Mouse (Mus musculus): ENCODE measurements around the gene Ptprt.

The Ptprt gene

DNA sequence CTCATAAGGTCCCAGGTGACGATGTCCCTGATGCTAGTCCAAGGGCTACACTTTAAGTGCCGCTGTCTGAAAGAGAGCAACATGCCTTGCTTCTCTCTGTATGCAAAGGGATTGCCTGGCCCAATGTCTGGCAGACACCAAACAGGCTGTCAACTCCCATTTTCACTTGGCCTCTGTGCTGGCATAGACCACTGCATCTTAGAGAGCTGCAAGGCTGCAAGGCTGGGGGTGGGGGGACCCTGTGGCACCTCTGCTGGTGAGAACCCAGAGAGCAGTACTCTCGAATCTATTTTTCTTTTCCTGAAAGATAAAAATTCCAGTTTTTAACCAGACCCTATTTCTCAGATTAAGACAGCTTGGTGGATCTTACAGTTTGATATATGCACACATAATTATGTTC lies 69.6 kb downstream of the Ptprt start:
- no peak for DNase-seq (ENCODE audit: low spot score)

GRCm38 (mm10) chr2:162581651-162582050 lies 79.3 kb downstream of the Ptprt start:
- DNase-seq (ENCODE audit: low spot score), result no peak

- DNase-seq (ENCODE audit: low spot score), result no peak
Observed at GRCm38 (mm10) chr2:162577819-162578218, 83.1 kb downstream of the Ptprt start.

GRCm38 (mm10) chr2:162572851-162573250 lies 88.1 kb downstream of the Ptprt start:
- DNase-seq (ENCODE audit: low spot score), result no peak

DNA sequence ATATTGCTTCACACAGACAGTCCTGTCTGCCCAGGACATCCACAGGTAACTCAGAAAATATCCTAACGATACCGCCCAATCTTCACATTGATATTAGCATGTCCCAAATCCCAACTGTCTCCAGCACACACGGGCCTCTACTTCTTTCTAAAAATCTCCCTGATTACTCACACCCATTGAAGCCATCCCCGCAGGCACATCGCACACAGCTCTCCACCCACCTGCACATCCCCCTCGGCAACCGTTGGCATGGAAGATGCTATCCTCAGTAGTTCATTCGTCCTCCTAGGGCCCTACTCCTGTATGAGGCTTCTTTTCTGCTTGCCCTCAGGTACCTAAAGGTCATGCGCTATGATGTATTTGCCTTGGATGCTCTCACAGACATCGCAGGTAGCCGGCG lies 89.9 kb downstream of the Ptprt start:
- DNase-seq (ENCODE audit: low spot score), result no peak

GRCm38 (mm10) chr2:162568308-162569100 lies 92.4 kb downstream of the Ptprt start:
- DNase-seq (ENCODE audit: low spot score), result peak; percentile 68

DNA sequence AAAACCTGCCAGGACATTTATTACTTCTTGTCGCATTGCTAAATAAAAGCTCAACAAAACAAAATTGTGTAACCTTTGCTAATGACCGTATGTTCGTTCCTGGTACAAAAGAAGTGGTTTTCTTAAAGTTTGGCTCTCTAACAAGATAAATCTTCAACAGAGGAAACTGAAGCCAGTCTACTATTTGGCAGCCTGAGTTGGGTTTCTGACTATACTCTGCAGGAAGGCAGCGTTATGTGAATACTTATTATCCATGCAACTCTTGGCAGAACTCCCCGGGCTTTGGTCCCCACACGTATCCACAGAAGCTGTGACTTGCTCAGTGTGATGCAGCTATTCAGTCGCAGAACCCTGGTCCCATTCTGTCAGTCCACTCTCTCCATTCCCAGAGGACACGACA lies 112.6 kb downstream of the Ptprt start:
- DNase-seq (ENCODE audit: low spot score), result no peak

- DNase-seq (ENCODE audit: low spot score), result no peak
Observed at GRCm38 (mm10) chr2:162531638-162532037, 129.3 kb downstream of the Ptprt start.

GRCm38 (mm10) chr2:162528911-162529310 lies 132.0 kb downstream of the Ptprt start:
- peak; percentile 14 for DNase-seq (ENCODE audit: low spot score)

DNA sequence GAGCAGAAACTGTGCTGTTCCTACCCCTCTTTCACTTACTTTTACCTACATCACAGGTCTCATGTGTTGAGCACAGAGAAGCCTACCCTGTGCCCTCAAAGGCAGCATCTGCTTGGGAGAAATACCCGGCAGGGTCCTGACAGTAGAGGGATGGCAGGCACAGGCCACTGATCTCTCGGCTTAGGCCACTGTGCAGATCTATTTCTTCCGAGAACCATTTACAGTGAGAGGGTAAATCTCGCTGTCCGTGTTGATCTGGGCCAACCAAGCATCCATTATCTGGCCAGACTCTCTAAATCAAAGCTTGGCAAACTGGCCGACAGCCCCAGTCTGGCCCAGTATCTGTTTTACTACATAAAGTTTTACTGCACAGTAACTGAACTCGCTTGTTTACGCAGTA lies 145.0 kb downstream of the Ptprt start:
- DNase-seq (ENCODE audit: low spot score), result no peak

- no peak for DNase-seq (ENCODE audit: low spot score)
Observed at GRCm38 (mm10) chr2:162513072-162513471, 147.9 kb downstream of the Ptprt start.

DNA sequence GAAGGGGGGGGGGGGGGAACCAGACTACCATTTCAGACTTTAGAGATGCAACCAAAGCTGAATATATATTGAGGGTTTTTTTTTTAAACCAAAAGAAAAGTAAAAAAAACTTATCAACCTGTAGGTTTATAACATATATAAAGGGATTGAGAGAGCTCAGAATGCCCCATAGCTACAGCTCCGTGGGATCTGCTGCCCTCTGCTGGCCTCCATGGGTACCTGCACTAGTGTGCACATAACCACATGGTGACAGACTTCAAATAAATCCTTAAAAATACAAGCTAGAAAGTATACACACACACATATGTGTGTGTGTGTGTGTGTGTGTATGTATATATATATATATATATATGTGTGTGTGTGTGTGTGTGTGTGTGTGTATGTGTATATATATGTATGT lies 148.9 kb downstream of the Ptprt start:
- no peak for DNase-seq (ENCODE audit: low spot score)

- no peak for DNase-seq (ENCODE audit: low spot score)
Observed at GRCm38 (mm10) chr2:162509016-162509415, 151.9 kb downstream of the Ptprt start.

DNA sequence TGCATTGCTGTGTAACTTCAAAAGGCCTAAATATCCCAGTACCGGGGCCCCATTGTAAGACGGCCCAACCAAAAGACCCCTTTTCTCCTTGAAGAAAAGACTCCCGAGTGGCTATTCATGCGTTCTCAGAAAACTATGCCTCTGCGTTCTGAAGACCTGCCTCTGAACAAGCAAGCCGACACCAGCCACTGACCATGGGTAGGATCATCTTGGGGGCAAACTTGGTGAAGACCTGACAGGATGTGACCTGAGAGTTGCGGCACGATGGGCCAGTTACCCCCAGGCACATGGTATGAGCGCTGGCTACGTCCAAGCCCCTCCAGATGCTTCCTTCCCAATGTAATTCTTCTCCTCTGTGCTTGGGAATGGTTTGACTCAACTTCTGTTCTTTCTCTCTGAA lies 153.3 kb downstream of the Ptprt start:
- DNase-seq (ENCODE audit: low spot score), result no peak

DNA sequence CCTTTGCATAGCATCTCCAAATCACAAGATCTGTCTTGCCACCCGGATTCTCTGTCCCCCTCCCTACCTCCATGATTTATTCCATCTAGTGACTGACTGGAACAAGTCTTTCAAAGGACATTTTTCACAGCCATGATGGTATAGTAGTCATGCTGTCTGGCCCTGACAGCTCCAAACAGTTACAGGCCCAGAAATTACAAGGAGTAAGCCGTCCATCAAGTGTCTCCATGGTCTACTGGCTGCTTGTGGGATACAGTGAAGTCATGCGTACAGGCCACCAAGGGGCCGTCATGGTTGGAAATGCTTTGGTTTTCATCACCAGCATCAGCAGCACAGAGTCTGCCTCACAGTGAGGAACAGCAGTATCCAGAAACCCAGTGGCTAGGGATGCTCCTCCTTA lies 156.1 kb downstream of the Ptprt start:
- DNase-seq (ENCODE audit: low spot score), result no peak

GRCm38 (mm10) chr2:162499501-162499915 lies 161.4 kb downstream of the Ptprt start:
- no peak for DNase-seq (ENCODE audit: low spot score)

DNA sequence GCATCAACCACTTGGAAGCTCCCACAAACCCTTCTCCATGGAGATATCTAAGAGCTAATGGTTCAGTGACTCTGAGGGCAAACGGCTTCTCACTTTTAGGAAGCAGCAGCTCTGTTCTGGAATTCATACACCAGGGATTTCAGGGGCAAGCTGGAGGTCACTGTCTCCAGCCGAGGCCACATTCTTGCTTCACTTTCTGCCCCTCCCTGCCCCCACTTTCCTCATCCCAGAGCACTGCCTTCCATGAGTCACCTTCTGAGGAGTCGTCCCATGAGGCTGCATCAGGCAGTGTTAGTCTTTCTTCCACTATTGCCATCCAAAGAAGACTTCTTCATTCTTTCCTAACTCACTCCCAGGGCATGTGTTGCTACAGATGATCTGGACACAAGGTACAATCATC lies 162.8 kb downstream of the Ptprt start:
- DNase-seq (ENCODE audit: low spot score), result no peak

DNA sequence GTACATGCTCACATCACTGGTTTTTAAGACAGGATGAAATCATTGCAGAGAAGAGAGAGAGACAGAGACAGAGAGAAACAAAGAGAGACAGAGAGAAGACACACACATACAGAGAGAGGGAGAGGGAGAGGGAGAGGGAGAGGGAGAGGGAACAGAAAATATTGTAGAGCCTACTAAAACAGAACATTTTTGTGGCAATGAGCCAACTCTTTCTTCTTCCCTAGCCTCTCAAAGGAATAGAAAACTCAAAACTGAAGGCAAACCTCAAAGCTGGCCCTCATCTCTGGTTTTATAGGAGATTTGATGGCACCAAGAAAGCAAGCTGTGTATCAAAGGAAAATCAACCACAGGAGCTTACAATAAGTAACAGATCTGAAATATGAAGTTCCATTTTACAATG lies 176.9 kb downstream of the Ptprt start:
- no peak for DNase-seq (ENCODE audit: low spot score)

GRCm38 (mm10) chr2:162443106-162443505 lies 217.8 kb downstream of the Ptprt start:
- no peak for DNase-seq (ENCODE audit: low spot score)

DNA sequence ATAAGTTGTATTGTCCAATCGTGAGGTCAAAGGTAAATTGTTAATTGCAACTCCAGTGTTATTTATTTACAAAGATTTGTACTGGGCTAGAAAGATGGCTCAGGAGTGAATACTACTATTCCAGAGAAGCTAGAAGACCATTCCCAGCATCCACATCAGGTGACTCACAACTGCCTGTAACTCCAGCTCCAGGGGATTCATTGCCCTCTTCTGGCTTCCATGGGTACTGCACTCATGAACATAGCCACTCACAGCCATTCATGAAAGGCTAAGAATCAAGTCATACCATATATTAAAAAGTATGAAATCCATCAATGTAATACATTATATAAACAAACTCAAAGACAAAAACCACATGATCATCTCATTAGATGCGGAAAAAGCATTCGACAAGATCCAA lies 224.3 kb downstream of the Ptprt start:
- no peak for DNase-seq (ENCODE audit: low spot score)

DNA sequence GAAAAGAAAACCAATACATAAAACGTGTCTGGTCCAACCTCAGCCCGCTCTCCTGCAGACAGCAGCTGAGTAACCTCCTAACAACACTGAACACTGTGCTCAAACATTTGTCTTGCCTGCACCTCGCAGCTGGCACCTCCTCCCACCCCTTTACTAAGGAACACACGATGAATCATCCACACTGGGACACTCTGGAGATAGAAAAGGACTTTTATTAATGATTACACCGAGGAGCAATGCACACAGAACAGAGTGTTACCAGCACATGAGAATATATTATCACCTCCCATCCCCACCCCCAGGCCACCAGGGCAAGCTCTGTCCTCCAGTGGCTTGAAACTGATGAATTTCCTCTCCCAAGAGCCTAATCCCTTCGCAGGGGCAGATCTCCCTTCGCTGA lies 230.8 kb downstream of the Ptprt start:
- no peak for DNase-seq (ENCODE audit: low spot score)

GRCm38 (mm10) chr2:162426114-162426513 lies 234.8 kb downstream of the Ptprt start:
- no peak for DNase-seq (ENCODE audit: low spot score)

GRCm38 (mm10) chr2:162418181-162418580 lies 242.8 kb downstream of the Ptprt start:
- no peak for DNase-seq (ENCODE audit: low spot score)

GRCm38 (mm10) chr2:162413073-162413812 lies 247.7 kb downstream of the Ptprt start:
- DNase-seq (ENCODE audit: low spot score), result peak; percentile 18

Measured in embryo, embryonic 10 days (tissue).